Mouse (Mus musculus) intestine, embryonic 16.5 days (tissue): ENCODE data around the gene Ltbp1. TPM values are rescaled to one million over a fixed set of nuclear protein-coding genes. Genes with fewer than 3 reads are reported as not detected.
A peak's percentile ranks its signal among the peaks of the same experiment; 100 is the strongest.

Experiments used
- ATAC-seq: fragments of 200-750 bp; cut with Nextera tagmentation; 2 replicates; pipeline ENCODE4 v1.8.0; 2017; ENCODE audit warnings: moderate TSS enrichment, moderate library complexity
- H3K27ac ChIP-seq: fragments of 300-500 bp; sonication (generic); 2 replicates; pipeline ENCODE4 v1.5.1; 2014; ENCODE audit warnings: mild to moderate bottlenecking, low read length
- H3K27me3 ChIP-seq: fragments of 300-500 bp; sonication (generic); replicated peaks from 2 replicates; pipeline ENCODE4 v1.6.1; 2014; ENCODE audit warnings: low read length, control low read depth, mixed read lengths; ENCODE audit not compliant: control insufficient read depth, insufficient read depth
- H3K36me3 ChIP-seq: fragments of 300-500 bp; sonication (generic); 2 replicates; pipeline ENCODE4 v1.6.1; 2014; ENCODE audit warnings: low read length, control low read depth; ENCODE audit not compliant: control insufficient read depth, insufficient read depth
- H3K4me1 ChIP-seq: fragments of 300-500 bp; sonication (generic); 2 replicates; pipeline ENCODE4 v1.6.1; 2014; ENCODE audit warnings: low read length, control low read depth, mixed read lengths; ENCODE audit not compliant: control insufficient read depth, insufficient read depth
- H3K4me2 ChIP-seq: fragments of 300-500 bp; sonication (generic); 2 replicates; pipeline ENCODE4 v1.6.1; 2014; ENCODE audit warnings: low read depth, low read length, control low read depth
- H3K4me3 ChIP-seq: fragments of 300-500 bp; sonication (generic); 2 replicates; pipeline ENCODE4 v1.5.1; 2014; ENCODE audit warnings: mild to moderate bottlenecking, low read length
- H3K9ac ChIP-seq: fragments of 300-500 bp; sonication (generic); 2 replicates; pipeline ENCODE4 v1.6.1; 2014; ENCODE audit warnings: low read depth, low read length
- H3K9me3 ChIP-seq: fragments of 300-500 bp; sonication (generic); 2 replicates; pipeline ENCODE4 v1.6.1; 2016; ENCODE audit warnings: low read length, control low read depth; ENCODE audit not compliant: control insufficient read depth
- WGBS: fragments of 180-500 bp; shearing (Covaris S2); extraction: QIAGEN DNeasy Blood & Tissue Kit; methylation state at CpG from one replicate; pipeline ENCODE4 v1.1.7; 2014; 5-methylcytosine and 5-hydroxymethylcytosine counted together
- polyA plus RNA-seq: library from polyadenylated mRNA; unstranded; fragments of >200 nt; fragmentation: Nextera tagmentation; extraction: Ambion mirVana; gene quantifications from 2 replicates; pipeline ENCODE4 v1.2.1, GENCODE M21; 2015

Ltbp1 gene
- polyA plus RNA-seq, 1 experiment from 2014 or later: 12.2 TPM

DNA sequence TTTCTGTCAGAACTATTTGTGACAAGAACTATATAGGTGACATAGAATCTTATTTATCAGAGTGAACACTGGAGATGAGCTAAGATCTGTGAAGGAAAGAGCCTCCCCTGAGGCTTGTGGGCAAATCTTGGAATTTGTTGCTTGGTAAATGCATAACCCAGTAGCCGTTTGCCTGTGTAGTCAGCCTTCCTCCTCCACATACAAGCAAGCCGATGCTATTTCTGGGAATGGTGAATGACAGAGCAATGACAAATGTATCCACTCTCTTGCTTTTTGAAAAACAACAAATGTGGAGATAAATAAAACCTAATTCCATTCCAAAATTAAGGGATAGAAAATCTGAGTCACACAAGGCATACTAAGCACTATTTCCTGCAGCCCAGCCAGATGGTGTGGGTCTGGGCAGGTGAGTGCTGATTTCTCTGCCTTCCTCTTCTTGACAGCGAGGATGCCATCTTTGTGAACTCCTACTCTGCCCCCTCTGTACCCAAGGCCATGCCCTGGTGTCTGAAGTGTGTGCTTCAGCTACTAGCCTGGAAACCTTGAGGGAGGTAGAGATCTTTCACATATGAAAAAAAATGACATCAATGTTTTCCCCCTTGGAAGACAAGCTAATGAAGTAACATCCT, 163.3 kb downstream of the Ltbp1 start:
- no peak for ATAC-seq
- no peak overlapping the region for H3K27ac ChIP-seq
- WGBS: 75% methylated on average over 3 of the region's 3 CpGs

GRCm38 (mm10) chr17:75171659-75172058, 166.3 kb downstream of the Ltbp1 start:
- Histone ChIP-seq H3K4me2 (no peak overlapping the region), H3K9ac (no peak overlapping the region), H3K36me3 (no peaks in the 10 kb centered on the region), H3K4me3 (no peak overlapping the region), H3K9me3 (no peaks in the 10 kb centered on the region), H3K4me1 (no peaks in the 10 kb centered on the region), H3K27ac (no peak overlapping the region), H3K27me3 (no peaks in the 10 kb centered on the region)
- ATAC-seq: no peak
- WGBS: 83% methylated on average over 7 of the region's 7 CpGs

More for the DNA sequence above, 163.3 kb downstream of the Ltbp1 start:
- Histone ChIP-seq H3K27me3 (no peaks in the 10 kb centered on the region), H3K36me3 (no peaks in the 10 kb centered on the region), H3K9ac (no peak overlapping the region), H3K4me2 (no peak overlapping the region), H3K9me3 (no peaks in the 10 kb centered on the region), H3K4me3 (no peak overlapping the region), H3K4me1 (no peaks in the 10 kb centered on the region)

- H3K27ac ChIP-seq: no peak overlapping the region
- no peaks in the 10 kb centered on the region for H3K36me3 ChIP-seq
- no peaks in the 10 kb centered on the region for H3K9me3 ChIP-seq
- no peak overlapping the region for H3K4me3 ChIP-seq
- no peak overlapping the region for H3K9ac ChIP-seq
- no peaks in the 10 kb centered on the region for H3K4me1 ChIP-seq
- H3K4me2 ChIP-seq: no peak overlapping the region
- no peak for ATAC-seq
- no peaks in the 10 kb centered on the region for H3K27me3 ChIP-seq
- WGBS: 85% methylated on average over 7 of the region's 7 CpGs
Observed at GRCm38 (mm10) chr17:75172685-75173205, 167.4 kb downstream of the Ltbp1 start.

GRCm38 (mm10) chr17:75174501-75174900, 169.1 kb downstream of the Ltbp1 start:
- ATAC-seq: no peak
- WGBS: 85% methylated on average over 3 of the region's 3 CpGs
- H3K4me2 ChIP-seq: no peak overlapping the region
- H3K4me1 ChIP-seq: peaks cover 3% of the 10 kb centered on the region; the same call in 1 of the 2 replicates
- no peak overlapping the region for H3K4me3 ChIP-seq
- no peaks in the 10 kb centered on the region for H3K27me3 ChIP-seq
- no peaks in the 10 kb centered on the region for H3K36me3 ChIP-seq
- no peak overlapping the region for H3K9ac ChIP-seq
- no peak overlapping the region for H3K27ac ChIP-seq
- H3K9me3 ChIP-seq: no peaks in the 10 kb centered on the region

- WGBS: 46% methylated on average over 24 of the region's 24 CpGs
- Histone ChIP-seq H3K27ac (peak overlapping the region; percentile 0; the same call in 1 of the 2 replicates), H3K36me3 (no peaks in the 10 kb centered on the region), H3K4me2 (peak overlapping the region; percentile 9; the same call in 1 of the 2 replicates), H3K27me3 (no peaks in the 10 kb centered on the region), H3K4me1 (peaks cover 10% of the 10 kb centered on the region; the same call in 1 of the 2 replicates), H3K9me3 (no peaks in the 10 kb centered on the region), H3K4me3 (no peak overlapping the region), H3K9ac (no peak overlapping the region)
- peak; percentile 73 for ATAC-seq
Observed at GRCm38 (mm10) chr17:75177920-75178867, 172.8 kb downstream of the Ltbp1 start.

DNA sequence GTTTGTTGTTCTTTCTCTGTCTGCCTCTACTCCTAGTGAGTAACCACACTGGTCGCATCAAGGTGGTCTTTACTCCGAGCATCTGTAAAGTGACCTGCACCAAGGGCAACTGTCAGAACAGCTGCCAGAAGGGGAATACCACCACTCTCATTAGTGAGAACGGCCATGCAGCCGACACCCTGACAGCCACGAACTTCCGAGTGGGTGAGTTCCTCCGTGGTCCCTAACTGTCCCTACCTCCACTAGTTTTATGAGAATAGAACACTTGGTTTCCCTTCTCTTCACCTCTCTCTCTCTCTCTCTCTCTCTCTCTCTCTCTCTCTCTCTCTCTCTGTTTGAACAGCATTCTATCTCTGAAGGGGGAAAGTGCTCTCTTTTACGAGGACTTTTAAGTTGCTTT, 173.6 kb downstream of the Ltbp1 start:
- H3K36me3 ChIP-seq: no peaks in the 10 kb centered on the region
- H3K9me3 ChIP-seq: no peaks in the 10 kb centered on the region
- no peaks in the 10 kb centered on the region for H3K27me3 ChIP-seq
- ATAC-seq: no peak
- no peak overlapping the region for H3K4me3 ChIP-seq
- H3K4me1 ChIP-seq: peaks cover 10% of the 10 kb centered on the region; the same call in 1 of the 2 replicates
- 63% methylated on average over 8 of the region's 8 CpGs for whole genome bisulfite sequencing
- peak overlapping the region; percentile 9; the same call in 1 of the 2 replicates for H3K4me2 ChIP-seq
- no peak overlapping the region for H3K27ac ChIP-seq
- no peak overlapping the region for H3K9ac ChIP-seq

DNA sequence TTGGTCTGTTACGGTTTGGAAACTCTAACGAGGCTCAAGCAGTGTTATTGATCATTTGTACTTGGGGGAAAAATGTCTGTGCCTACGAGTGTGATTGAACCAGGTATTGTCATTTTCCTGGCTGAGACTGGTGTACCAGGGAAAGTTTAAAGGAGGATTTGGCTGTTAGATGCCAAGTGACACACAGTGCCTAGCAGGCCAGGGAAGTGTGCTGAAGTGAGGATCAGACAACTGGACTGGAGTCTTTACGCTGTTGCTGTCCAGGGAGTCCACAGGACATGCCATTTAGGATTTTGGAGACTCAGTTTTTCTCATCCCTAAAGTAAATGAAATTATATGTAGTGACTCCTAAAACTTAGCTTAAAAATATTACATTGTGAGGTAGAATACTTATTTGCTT, 174.9 kb downstream of the Ltbp1 start:
- ATAC-seq: no peak
- H3K4me3 ChIP-seq: no peak overlapping the region
- H3K9ac ChIP-seq: no peak overlapping the region
- no peaks in the 10 kb centered on the region for H3K27me3 ChIP-seq
- no peaks in the 10 kb centered on the region for H3K9me3 ChIP-seq
- H3K4me2 ChIP-seq: no peak overlapping the region
- H3K36me3 ChIP-seq: no peaks in the 10 kb centered on the region
- peaks cover 10% of the 10 kb centered on the region; the same call in 1 of the 2 replicates for H3K4me1 ChIP-seq
- no peak overlapping the region for H3K27ac ChIP-seq
- 68% methylated on average over 4 of the region's 4 CpGs for WGBS

DNA sequence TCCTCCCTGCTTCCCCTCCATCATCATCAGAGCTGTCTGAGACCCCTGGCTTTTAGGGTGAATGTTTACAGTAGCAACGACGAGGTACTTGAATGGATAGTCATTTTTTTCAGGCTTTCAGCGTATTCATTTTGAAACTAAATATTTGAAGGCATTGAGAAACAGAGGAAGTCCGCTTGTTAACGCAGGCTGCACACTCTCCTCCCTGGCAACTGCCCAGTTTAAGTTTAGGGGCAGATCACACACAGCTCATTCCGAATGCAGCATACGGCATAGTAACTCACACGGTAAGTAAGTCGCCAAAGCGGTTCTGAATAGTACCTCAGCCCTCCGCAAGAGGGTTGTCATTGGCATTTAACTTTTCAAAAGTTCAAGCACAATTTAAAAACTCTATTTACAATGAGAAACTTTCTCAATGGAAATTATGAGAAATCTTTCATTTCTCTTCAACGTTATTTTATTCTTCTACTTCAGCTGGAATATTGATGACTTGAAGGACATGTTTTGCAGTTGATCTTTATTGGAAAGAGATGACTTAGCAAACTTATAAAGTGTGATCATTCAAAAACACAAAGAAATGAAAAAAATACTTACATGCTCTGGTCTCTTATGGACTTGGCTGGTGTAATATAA, 175.7 kb downstream of the Ltbp1 start:
- Histone ChIP-seq H3K4me2 (peak overlapping the region; percentile 31; the same call in 1 of the 2 replicates), H3K36me3 (no peaks in the 10 kb centered on the region), H3K9ac (peak overlapping the region; percentile 16; the same call in 1 of the 2 replicates), H3K4me1 (peaks cover 10% of the 10 kb centered on the region; the same call in 1 of the 2 replicates), H3K27me3 (no peaks in the 10 kb centered on the region), H3K4me3 (peak overlapping the region; percentile 11; the same call in 1 of the 2 replicates), H3K27ac (no peak overlapping the region), H3K9me3 (0 out of 2 replicates have a peak, but pooled peaks cover 3% of the 10 kb centered on the region)
- ATAC-seq: no peak
- WGBS: 46% methylated on average over 12 of the region's 12 CpGs
